Mouse (Mus musculus) cerebral cortex, adult 2 months (tissue): ENCODE measurements around the gene 4930513O06Rik.

ENCODE experiments used
- WGBS: fragments of 180-500 bp; shearing (Covaris S2); methylation state at CpG from one replicate; pipeline ENCODE4 v1.1.7; 2018; 5-methylcytosine and 5-hydroxymethylcytosine counted together

The 4930513O06Rik gene

DNA sequence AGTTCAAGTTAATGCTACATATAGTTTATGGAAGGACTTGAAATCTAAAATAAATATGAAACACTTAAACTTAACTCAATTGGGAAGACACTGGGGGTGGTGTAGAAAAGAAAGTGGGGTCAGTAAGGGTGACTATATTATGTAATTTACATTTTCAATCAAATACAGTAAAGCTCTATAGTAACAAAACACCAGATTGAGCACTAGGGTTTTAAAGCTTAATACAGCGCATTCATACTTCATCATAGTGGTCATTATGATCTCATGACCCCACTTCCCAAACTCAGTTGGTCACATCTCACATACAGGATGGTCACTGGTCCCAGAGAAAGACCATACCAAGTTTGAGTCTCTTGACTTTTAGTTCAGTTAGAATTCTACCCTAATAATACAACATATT lies at the start of gene 4930513O06Rik:
Gene 4930513O06Rik, plus strand, starts transcription at position 301 of the 400 bp plus-strand sequence.
- 95% methylated on average over 1 of the region's 1 CpGs for WGBS

DNA sequence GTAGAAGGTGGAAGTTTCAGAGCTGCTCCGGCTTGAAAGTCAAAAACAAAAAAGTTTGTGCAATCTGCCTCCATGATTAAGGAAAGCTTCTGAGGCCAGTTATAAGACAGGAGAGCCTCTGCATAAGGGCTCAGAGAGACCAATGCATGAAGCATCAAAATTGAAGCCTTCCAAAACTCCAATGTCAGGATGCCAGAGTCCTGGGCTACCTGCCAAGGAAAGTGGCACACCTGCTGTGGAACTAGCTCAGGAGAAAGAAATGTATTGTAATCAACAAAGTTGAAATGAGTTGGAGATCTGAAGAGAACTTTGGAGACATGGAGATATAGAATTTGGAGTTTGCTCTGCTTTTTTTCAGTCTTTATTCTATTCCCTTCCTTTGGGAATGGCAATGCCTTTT lies 48.4 kb upstream of the 4930513O06Rik start:
- 100% methylated on average over 1 of the region's 1 CpGs for WGBS

DNA sequence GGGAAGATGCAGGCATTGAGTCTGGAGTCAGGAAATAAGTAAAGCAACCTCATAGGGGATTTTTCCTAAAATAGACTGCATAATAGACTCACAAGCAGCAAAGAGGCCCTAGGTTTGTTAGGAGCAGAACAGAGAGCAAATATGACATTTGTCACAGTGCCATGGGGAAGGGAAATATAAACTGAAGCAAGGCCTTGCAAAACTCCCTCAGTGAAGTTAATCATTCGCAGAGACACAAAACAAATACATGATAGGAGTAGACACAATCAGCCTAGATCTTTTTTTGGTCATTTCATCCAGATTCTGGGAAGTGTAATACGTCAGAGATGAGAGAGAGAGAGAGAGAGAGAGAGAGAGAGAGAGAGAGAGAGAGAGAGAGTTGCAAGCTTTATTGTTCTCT lies 46.7 kb upstream of the 4930513O06Rik start:
- WGBS = 88% methylated on average over 2 of the region's 2 CpGs

DNA sequence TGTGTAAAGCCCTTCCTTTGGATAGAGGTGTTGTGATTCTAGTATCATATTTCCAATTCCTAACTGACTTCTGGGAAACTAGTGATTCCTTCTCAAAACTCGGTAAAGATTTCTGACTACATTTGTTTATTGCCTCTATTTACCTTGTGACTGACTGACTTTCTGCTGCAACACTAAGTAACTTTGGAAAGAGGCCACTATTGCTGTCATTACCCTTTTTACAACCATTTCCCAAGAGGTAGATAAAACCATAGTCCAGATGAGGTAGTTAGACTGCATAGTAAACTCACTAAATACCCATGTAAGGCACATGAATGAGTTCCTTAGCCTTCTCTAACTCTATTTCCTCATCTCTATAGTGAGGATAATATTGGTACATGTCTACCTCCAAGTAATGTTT lies 44.9 kb upstream of the 4930513O06Rik start:
- WGBS = 75% methylated on average over 1 of the region's 1 CpGs

DNA sequence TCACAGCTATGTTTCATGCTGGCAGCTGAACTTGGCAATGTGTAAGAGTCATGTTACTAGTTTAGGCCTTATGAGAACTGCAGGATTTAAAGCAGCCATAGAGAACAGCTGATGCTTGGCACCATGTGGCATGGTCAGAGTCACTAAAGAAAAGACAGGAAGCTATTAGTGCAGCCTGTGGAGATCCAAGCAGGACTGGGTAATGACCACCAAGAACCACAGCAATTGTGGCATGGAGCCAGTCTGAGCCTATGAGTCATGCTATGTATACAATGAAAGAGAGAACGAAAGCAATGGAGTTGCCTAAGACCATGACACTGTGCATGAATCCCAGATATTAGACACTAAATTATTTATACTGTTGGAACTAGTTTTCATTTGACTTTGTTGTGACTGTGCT lies 34.1 kb upstream of the 4930513O06Rik start:
- 42% methylated on average over 1 of the region's 1 CpGs for WGBS

DNA sequence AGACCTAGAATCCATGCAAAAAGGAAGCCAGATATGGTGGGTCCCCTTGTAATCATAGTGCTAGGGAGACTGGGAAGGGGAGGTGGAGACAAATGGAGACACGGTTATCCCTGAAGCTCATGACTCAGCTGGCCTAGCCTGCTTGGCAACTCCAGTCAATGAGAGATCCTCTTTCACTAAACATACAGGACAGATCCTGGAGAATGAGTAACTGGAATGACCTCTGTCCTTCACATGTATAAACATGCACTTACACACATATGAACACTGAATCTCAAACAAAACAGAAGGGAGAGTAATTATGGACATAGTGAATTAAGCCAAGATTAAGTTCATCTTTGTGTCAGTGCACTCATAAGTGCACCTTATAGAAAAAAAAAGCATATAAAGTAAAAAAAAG lies 32.9 kb upstream of the 4930513O06Rik start:
- 90% methylated on average over 1 of the region's 1 CpGs for WGBS

DNA sequence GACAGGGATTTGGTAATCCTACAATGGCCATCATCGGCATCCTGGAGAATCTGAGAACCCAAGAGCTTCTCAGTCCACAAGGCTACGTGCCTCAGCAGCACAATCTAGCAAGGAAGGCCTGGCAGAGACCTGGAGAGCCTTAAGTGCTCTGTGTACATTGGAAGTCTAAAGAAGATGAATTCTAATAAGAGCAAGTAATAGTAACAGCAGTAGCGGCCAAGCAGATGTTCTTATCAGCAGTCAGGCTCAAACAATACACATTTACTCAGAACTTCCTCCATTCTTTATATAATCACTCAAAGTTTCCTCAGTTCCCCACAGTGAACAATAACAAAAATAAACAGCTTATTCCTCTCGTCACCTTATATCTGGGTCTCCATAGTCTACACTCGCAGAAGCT lies 22.0 kb upstream of the 4930513O06Rik start:
- 87% methylated on average over 5 of the region's 5 CpGs for WGBS

DNA sequence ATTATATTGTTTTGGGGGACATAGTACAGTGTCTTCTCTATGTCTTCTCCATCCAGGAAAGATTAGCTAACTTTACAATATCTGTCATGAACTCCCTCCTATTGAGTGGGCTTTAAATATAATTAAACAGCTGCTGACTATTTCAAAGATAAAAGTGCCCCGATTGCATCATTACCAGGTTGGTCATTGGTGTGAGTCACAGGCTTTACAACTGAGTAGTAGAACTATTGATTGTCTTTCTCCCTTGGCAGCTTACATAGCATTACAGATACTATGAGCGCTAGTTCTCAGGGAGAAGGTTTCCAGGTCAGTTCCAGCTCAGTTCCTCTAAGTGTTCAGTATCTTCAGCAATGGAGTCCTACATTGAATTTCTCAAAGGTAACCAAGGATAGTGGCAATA lies 7.5 kb upstream of the 4930513O06Rik start:
- 96% methylated on average over 2 of the region's 2 CpGs for whole genome bisulfite sequencing

DNA sequence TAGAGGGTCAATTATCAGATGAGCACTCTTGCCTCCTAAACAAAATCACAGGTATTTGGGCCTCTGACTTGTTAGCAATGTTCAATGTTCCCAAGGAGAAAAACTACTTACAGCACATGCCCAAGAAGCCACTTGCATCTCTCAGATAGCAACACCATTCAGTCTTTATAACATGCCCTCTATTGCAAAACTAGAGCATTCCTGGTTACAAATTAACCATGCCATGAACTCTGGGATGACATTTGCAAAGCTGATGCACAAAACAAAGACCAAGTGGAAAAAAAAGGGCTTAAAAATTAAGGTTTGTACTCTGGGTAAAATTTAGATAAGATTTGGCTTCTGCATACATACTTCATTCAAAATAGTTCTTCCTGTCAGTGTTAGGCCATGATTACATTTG lies 966 bp upstream of the 4930513O06Rik start, which contains the start of gene Serpina7:
Gene Serpina7, minus strand, starts transcription at position 160 of the 400 bp plus-strand sequence.

DNA sequence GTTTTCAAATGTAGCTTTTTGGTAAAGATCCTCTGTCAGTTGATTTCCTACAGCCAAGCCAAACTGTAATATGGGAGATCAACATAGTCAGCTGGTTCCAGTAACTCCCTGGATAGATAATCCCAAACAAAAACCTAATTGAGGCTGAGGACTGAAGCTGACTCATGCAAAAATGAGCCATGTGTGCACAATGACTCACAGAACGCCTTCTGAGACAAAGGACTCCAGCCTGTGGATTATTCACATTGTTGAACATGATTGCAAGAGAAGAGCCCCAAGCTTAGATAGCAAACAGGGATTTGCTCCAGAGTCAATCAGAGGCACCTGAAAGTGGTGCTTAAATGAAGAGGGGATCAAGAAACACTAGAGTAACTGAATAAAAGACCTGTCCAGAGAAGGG lies 11.2 kb downstream of the 4930513O06Rik start:
- 50% methylated on average over 1 of the region's 1 CpGs for WGBS

DNA sequence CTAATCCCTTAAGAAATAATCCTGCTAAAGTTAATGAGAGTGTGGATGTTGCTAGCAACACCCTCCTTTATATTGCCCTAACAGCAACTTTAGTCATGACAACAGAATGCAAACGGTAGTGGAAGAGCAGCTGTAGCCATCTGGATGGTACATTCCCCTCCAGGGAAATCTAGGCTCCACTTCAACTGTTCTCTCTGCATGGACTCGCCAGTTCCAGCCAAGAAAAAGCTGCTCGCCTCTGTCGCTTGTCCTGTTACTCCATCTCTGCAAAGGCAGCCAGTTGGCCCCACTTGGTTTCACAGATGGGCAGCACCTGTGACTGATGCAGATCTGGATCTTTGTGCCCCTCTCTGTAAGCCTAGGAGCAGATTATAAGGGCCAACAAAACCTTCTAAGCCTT lies 48.0 kb downstream of the 4930513O06Rik start:
- WGBS = 46% methylated on average over 4 of the region's 4 CpGs
